12 mouse cellular contexts compared by ENCODE assay signal in the genomic region with DNA sequence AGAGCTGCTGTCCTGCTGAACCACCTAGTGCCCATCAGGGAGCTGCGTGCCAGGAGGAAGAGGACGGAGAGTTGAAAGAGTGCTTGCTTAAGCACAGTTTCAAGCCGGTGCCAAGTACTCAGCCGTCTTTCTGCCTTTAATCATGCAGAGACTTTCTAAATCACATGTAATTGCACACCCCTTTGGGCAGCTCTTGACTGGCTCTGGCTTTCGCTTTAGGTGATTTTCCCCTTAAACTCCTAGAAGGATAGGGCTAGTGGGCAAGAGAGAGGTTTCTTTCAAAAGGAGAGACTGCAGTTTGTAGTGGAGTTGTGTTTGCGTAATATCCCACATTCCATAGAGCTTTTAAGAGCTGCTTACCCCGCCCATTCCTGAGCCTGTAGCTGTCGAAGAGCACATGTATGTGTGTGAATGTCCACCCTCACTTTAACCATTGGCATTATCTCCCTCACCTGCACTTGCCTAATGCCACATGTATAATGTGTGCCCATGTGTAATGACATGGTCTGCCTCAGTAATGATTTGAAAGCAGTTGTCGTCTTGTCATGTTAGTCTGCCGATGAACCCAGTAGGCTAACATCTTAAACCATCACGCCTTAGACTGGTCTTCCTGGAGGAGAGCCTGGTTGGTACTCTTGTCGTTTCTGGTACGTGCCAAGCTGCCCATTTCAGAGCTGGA.
DNase-seq lines count a peak whose midpoint lies in the region; ATAC-seq lines count a peak whose summit lies in the region.
"Had no signal": no experiment of that assay in that cellular context is flagged by ENCODE, and none has a peak within 500 bp of the region (broad histone marks: within the 10 kb centered on the region; RNA-seq: fewer than 3 reads in every experiment).

No protein-coding gene starts in this region.

- H3K27ac ChIP-seq in kidney, embryonic 16.5 days (ENCODE audit: low read length): peak overlapping the region; percentile 61
- peak overlapping the region; percentile 84 for H3K27ac ChIP-seq in lung, embryonic 16.5 days (ENCODE audit: low read length)
- H3K27ac ChIP-seq in stomach, embryonic 16.5 days (ENCODE audit: low read length): peak overlapping the region; percentile 58
- H3K27ac ChIP-seq: liver, embryonic 14.5 days had no signal

- ATAC-seq in kidney, embryonic 16.5 days (ENCODE audit: low FRiP score, low TSS enrichment): no peak
- ATAC-seq in lung, embryonic 16.5 days (ENCODE audit: low read depth): peak; percentile 68
- no peak for ATAC-seq in stomach, embryonic 16.5 days (ENCODE audit: insufficient read depth, low FRiP score)
- ATAC-seq: midbrain, embryonic 16.5 days had no signal

- intact Hi-C loops in left cerebral cortex, postnatal 25 days (cut with DNase I): no loop called here

- no peak overlapping the region for H3K4me2 ChIP-seq in kidney, embryonic 16.5 days (replicated peaks; ENCODE audit: low read depth, low read length)
- H3K4me2 ChIP-seq in lung, embryonic 16.5 days (ENCODE audit: low read depth, low read length): peak overlapping the region; percentile 34
- no peak overlapping the region for H3K4me2 ChIP-seq in stomach, embryonic 16.5 days (ENCODE audit: low read depth, low read length)

- no peaks in the 10 kb centered on the region for H3K36me3 ChIP-seq in kidney, embryonic 16.5 days (ENCODE audit: insufficient read depth, low read length)
- no peaks in the 10 kb centered on the region for H3K36me3 ChIP-seq in lung, embryonic 16.5 days (ENCODE audit: control insufficient read depth, insufficient read depth, low read length)
- no peaks in the 10 kb centered on the region for H3K36me3 ChIP-seq in stomach, embryonic 16.5 days (ENCODE audit: control insufficient read depth, insufficient read depth, low read length)

- peaks cover 73% of the 10 kb centered on the region for H3K4me1 ChIP-seq in kidney, embryonic 16.5 days (ENCODE audit: insufficient read depth, low read length)
- H3K4me1 ChIP-seq in lung, embryonic 16.5 days (replicated peaks; ENCODE audit: control insufficient read depth, insufficient read depth, low read length): peaks cover 46% of the 10 kb centered on the region
- peaks cover 42% of the 10 kb centered on the region for H3K4me1 ChIP-seq in stomach, embryonic 16.5 days (ENCODE audit: control insufficient read depth, insufficient read depth, low read length)

- no peaks in the 10 kb centered on the region for H3K27me3 ChIP-seq in kidney, embryonic 16.5 days (ENCODE audit: insufficient read depth, low read length)
- H3K27me3 ChIP-seq in lung, embryonic 16.5 days (ENCODE audit: control insufficient read depth, insufficient read depth, low read depth, low read length): no peaks in the 10 kb centered on the region
- H3K27me3 ChIP-seq in stomach, embryonic 16.5 days (ENCODE audit: control insufficient read depth, insufficient read depth, low read length): no peaks in the 10 kb centered on the region

- no peaks in the 10 kb centered on the region for H3K9me3 ChIP-seq in kidney, embryonic 16.5 days (ENCODE audit: low read length)
- H3K9me3 ChIP-seq in lung, embryonic 16.5 days (ENCODE audit: control insufficient read depth, low read length): no peaks in the 10 kb centered on the region
- H3K9me3 ChIP-seq in stomach, embryonic 16.5 days (replicated peaks; ENCODE audit: control insufficient read depth, low read length): no peaks in the 10 kb centered on the region

- DNase-seq in kidney, adult 9 months: no peak
- peak; percentile 57 for DNase-seq in fat pad, adult 2 months (ENCODE audit: extremely low read depth, low read depth, low spot score)
- DNase-seq in left cerebral cortex, postnatal 25 days (ENCODE audit: low spot score in 2 of 2): no peak
- DNase-seq in layer of hippocampus, postnatal 14 days (ENCODE audit: low spot score in 2 of 2): no peak
- DNase-seq: cerebellum, adult 2 months; heart, postnatal 4 days; right cerebral cortex, postnatal 14 days had no signal

- H3K9ac ChIP-seq in kidney, embryonic 16.5 days (replicated peaks; ENCODE audit: low read length): no peak overlapping the region
- H3K9ac ChIP-seq in lung, embryonic 16.5 days (ENCODE audit: low read length): no peak overlapping the region; the same call in 1 of the 2 replicates
- no peak overlapping the region for H3K9ac ChIP-seq in stomach, embryonic 16.5 days (ENCODE audit: low read length)
- H3K9ac ChIP-seq: liver, embryonic 14.5 days had no signal

- 68% methylated on average over 13 of the region's 13 CpGs for WGBS in kidney, embryonic 16.5 days
- 55% methylated on average over 13 of the region's 13 CpGs for WGBS in lung, embryonic 16.5 days
- WGBS in stomach, embryonic 16.5 days: 62% methylated on average over 13 of the region's 13 CpGs

- H3K4me3 ChIP-seq in kidney, embryonic 16.5 days (ENCODE audit: low read length): no peak overlapping the region
- H3K4me3 ChIP-seq in lung, embryonic 16.5 days (ENCODE audit: low read length): no peak overlapping the region; the same call in 1 of the 2 replicates
- no peak overlapping the region for H3K4me3 ChIP-seq in stomach, embryonic 16.5 days (replicated peaks; ENCODE audit: low read length)
